Mouse (Mus musculus): ENCODE data around the gene Rplp0. TPM values are rescaled to one million over a fixed set of nuclear protein-coding genes. Genes with fewer than 3 reads are reported as not detected.

Rplp0 gene
- total RNA-seq, 2 experiments from 2014 or later: 650 to 668 TPM

DNA sequence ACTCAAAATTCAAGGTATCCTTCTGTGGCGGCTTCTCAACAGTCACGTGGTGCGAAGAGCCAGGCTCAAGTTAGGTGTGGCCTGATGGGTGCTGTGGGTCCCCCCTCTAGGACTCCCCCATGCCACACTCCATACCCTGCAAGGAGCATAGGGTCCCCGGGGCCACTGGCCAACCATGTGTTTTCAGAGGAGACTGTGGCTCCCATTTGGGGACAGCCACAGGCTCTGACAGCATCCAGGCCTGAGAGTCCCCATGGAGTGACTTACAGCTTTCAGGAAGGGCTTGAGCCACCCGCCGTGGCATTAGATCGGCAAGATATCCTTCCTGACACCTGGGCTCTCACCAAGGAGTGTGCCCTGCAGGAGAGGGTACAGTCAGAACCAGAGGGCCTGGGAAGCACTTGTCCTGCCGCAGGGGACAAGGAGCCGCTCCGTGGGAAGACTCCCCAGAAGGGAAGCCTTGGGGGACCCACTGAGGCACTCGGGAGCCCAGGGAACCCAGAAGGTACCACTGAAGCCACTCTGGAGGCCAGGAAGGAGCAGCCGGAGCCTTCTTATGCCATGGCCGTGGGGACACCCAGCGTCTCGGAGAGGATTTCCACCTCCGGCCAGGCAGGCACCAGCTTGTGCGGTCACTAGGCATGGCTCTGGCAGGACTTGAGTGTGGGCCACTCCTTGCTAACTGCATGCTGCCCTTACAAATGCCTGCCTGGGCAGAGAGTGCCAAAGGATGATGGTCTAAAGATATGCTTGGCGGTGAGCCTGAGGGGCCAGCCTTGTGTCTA, 10.6 kb upstream of the Rplp0 start:
- no peak for DNase-seq
- intact Hi-C loops (cut with DNase I): no loop called here

- intact Hi-C loops (cut with DNase I): no loop called here
- DNase-seq: no peak
These were observed 8.7 kb upstream of the Rplp0 start for GRCm38 (mm10) chr5:115550482-115551005.

DNA sequence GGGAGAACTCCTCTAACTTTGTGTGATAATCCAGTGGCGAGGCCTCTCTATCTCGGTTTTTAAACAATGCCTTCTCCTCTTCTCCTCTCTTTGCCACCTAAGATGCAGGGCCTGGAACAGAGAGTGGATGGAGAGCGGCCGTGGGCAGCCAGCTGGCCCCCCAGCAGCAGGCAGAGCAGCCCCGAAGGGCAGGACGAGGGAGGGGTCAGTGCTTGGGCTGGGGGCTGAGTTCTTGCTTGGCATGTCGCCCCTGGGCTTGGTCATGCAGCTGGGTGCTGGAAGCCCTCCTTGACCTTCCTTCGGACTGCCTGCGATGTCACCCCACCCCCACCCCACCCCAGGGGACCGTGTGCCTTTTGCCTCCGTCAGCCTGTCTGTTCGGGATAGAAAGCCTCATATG, 7.9 kb upstream of the Rplp0 start:
- intact Hi-C loops (cut with DNase I): no loop called here
- no peak for DNase-seq

DNA sequence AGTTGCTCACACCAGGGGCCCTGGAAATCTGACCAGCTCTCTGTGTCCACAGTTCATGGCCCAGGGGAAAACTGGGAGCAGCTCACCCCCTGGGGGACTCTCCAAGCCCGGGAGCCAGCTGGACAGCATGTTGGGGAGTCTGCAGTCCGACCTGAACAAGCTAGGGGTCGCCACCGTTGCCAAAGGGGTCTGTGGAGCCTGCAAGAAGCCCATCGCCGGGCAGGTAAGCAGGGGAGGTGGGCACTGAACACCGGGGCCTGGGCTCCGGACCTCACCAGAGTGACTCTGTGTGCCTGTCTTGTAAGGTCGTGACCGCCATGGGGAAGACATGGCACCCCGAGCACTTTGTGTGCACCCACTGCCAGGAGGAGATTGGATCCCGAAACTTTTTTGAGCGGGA, 7.5 kb upstream of the Rplp0 start:
- intact Hi-C loops (cut with DNase I): no loop called here
- no peak for DNase-seq

GRCm38 (mm10) chr5:115553801-115554420, 5.4 kb upstream of the Rplp0 start:
- intact Hi-C loops (cut with DNase I): no loop called here
- DNase-seq: no peak

- intact Hi-C loops (cut with DNase I): no loop called here
- DNase-seq: no peak
These were observed 4.6 kb upstream of the Rplp0 start for GRCm38 (mm10) chr5:115554536-115555291.

DNA sequence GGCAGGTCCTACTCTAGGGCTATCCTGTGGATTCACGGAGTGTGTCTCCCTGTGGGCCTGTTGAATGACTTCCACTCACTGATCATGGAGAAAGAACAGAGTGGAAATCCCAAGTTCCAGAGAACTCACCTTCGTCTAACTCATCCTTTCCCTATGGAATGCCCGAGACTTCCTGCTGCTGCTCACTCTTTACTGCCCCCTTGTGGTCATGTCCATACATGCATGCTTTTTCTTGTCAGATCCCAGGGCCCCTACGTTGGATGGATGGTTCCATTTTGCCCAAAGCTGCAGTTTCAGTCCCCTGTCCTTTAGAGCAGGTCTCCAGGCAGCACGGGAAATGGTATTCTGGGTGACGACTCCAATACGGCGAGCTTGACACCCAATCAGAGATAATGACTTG, 3.0 kb upstream of the Rplp0 start:
- peak; percentile 74 to 78 for DNase-seq
- intact Hi-C loops (cut with DNase I): loop anchor here (1.0 kb wide), 1 partner anchor 50 kb away; the partner anchor contains the start of gene Pxn

- DNase-seq: no peak
- intact Hi-C loops (cut with DNase I): loop anchor here (1.0 kb wide), 1 partner anchor 55 kb away; no protein-coding TSS in a partner anchor
These were observed 979 bp upstream of the Rplp0 start for GRCm38 (mm10) chr5:115558182-115558794.

DNA sequence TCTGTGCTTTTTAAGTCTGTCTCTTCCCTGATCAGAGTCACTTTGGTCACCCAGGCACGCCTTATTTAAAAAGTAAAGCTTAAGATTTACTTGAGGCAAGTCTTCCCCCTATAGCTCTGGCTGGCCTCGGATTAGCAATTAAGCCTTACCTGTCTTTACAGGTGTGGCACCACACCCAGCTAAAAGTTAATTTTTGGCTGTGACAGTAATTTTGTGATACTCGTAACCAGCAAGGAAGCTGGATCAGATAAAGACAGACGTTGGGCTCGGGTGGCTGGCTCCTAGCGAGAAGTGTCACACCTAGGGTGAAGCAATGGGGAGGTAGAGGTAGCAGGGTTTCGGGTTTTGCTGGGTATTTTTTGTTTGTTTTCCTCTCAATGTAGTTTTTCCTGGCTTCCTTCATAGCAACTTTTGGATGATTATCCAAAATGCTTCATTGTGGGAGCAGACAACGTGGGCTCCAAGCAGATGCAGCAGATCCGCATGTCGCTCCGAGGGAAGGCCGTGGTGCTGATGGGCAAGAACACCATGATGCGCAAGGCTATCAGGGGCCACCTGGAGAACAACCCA, 1.2 kb downstream of the Rplp0 start:
- no peak for DNase-seq

DNA sequence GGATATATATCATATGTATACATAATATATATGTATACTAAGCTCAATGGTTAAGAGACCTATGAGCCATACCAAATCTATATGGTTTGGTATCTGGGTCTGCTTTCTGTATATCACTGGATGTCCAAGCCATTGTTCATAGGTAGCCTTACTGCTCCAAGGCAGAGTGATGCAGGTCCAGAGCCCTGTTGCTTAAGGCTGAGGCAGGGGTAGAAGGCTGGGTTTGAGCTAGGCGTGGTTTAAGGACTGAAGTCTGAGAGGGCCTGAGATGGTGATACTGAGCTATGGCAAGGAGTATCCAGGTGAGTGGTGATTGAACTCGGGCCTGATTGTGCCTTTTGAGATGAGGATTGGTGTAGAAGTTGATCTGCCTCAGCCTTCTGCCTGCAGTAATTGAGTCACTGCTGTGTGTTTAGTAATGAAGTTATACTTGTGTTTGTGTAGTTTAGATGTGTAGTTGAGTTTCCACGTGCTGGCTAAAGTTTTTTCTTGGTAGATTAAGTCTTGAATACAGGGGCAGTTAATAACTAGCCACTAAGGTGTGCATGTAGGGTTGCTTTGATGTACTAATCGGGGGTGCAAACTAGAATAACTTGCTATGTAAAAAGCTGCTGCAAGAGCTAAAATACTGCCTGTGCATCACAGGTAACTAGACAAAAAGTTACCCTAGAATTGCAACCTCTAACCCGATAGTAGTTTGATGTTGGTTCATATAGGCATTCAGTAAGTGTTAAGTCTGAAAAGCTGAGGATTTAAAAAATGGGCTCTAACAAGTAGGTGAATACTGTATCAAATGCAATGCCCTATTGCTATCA, 4.7 kb downstream of the Rplp0 start:
- intact Hi-C loops (cut with DNase I): no loop called here
- DNase-seq: no peak

More for the DNA sequence above, 1.2 kb downstream of the Rplp0 start:
- intact Hi-C loops (cut with DNase I): no loop called here

GRCm38 (mm10) chr5:115564737-115565393, 5.6 kb downstream of the Rplp0 start, which contains the start of gene Gcn1l1:
Gene Gcn1l1, plus strand, starts transcription at chr5:115565254.
- intact Hi-C loops (cut with DNase I): no loop called here
- peak; percentile 80 to 85 for DNase-seq

- intact Hi-C loops (cut with DNase I): no loop called here
- DNase-seq: no peak
These were observed 6.1 kb downstream of the Rplp0 start for GRCm38 (mm10) chr5:115565403-115565802.

DNA sequence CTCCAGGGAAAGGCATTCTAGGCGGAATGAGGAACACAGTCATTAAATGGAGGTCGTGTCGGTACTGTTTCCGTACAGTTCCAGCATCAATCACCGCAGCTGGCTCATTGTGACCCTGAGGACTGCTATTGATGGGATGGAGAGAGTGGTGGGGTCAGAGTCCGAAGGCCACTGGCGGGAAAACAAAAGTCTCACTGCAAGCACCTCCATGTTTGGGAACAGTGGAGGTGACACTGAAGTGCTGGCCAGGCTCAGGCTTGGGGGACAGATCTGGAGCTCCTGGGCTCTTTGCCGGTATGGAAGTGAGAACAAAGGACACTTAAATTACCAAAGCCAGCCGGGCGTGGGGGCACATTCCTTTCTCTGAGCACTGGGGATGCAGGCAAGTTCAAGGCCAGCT, 9.4 kb downstream of the Rplp0 start:
- intact Hi-C loops (cut with DNase I): no loop called here
- DNase-seq: no peak

- intact Hi-C loops (cut with DNase I): no loop called here
- DNase-seq: no peak
These were observed 10.0 kb downstream of the Rplp0 start for GRCm38 (mm10) chr5:115569308-115569707.

- intact Hi-C loops (cut with DNase I): no loop called here
- DNase-seq: no peak
These were observed 10.5 kb downstream of the Rplp0 start for GRCm38 (mm10) chr5:115569721-115570120.

DNA sequence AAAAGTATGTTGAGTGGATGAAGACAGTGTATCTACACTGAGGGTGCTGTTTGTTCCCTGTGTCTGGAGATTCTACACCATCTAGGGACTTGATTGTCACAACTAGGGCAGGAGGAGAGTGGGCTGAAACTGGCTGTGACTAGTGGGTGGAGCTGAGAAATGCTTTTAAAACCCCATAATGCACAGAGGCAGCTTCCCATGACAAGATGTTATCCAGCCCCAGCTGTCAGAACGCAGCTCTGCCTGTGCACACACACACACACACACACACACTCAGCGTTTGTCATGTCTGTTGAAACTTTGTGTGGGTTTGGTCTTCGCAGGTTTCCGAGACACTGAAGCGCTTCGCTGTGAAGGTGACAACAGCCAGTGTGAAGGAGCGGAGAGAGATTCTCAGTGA, 11.8 kb downstream of the Rplp0 start:
- intact Hi-C loops (cut with DNase I): no loop called here
- no peak for DNase-seq

- peak; percentile 50 to 53 for DNase-seq
- intact Hi-C loops (cut with DNase I): no loop called here
These were observed 13.6 kb downstream of the Rplp0 start for GRCm38 (mm10) chr5:115572679-115573535.

- intact Hi-C loops (cut with DNase I): no loop called here
- peak; percentile 72 to 76 for DNase-seq
These were observed 15.7 kb downstream of the Rplp0 start for GRCm38 (mm10) chr5:115574992-115575391.

Measured in heart, postnatal 36 days (tissue).